Mouse (Mus musculus): ENCODE measurements around the gene Tgm4. TPM values are rescaled to one million over a fixed set of nuclear protein-coding genes. Genes with fewer than 3 reads are reported as not detected.

The Tgm4 gene
- polyA plus RNA-seq, 1 experiment from 2014 or later = 0.57 TPM

GRCm38 (mm10) chr9:123111751-123112221, 77.3 kb downstream of the Tgm4 start:
- H3K9me3 ChIP-seq = no peaks in the 10 kb centered on the region
- H3K4me3 ChIP-seq (replicated peaks) = peak overlapping the region; percentile 96
- peaks cover 19% of the 10 kb centered on the region for H3K4me1 ChIP-seq
- 39% methylated on average over 8 of the region's 8 CpGs for WGBS
- ATAC-seq (ENCODE audit: insufficient read depth, low FRiP score, low read depth) = no peak
- peak overlapping the region; percentile 85 for H3K4me2 ChIP-seq
- H3K36me3 ChIP-seq = 0 out of 2 replicates have a peak, but pooled peaks cover under 1% of the 10 kb centered on the region
- peak overlapping the region; percentile 96; the same call in 1 of the 2 replicates for H3K27ac ChIP-seq
- H3K9ac ChIP-seq = 0 out of 2 replicates have a peak overlapping the region, but pooled peaks have one; percentile 97
- H3K27me3 ChIP-seq (replicated peaks) = no peaks in the 10 kb centered on the region

- peak within 1 kb of the TSS; percentile 96 for H3K4me3 ChIP-seq (replicated peaks)
- H3K9ac ChIP-seq = peak within 1 kb of the TSS; percentile 97
- H3K36me3 ChIP-seq = 0 out of 2 replicates have a peak, but pooled peaks cover 2% of the 10 kb centered on the region
- H3K4me2 ChIP-seq = peak within 1 kb of the TSS; percentile 85
- WGBS = under 1% methylated on average over 72 of the region's 79 CpGs
- no peaks in the 10 kb centered on the region for H3K27me3 ChIP-seq (replicated peaks)
- ATAC-seq (ENCODE audit: insufficient read depth, low FRiP score, low read depth) = peak; percentile 93
- peak within 1 kb of the TSS; percentile 96 for H3K27ac ChIP-seq
- H3K9me3 ChIP-seq = no peaks in the 10 kb centered on the region
- peaks cover 19% of the 10 kb centered on the region for H3K4me1 ChIP-seq
These were observed 78.4 kb downstream of the Tgm4 start, which contains the start of the genes Zdhhc3 and Exosc7 for GRCm38 (mm10) chr9:123112805-123113521. Gene Zdhhc3, minus strand, starts transcription at chr9:123113205. Gene Exosc7, plus strand, starts transcription at chr9:123113215.

GRCm38 (mm10) chr9:123113931-123114330, 79.4 kb downstream of the Tgm4 start:
- peaks cover 19% of the 10 kb centered on the region for H3K4me1 ChIP-seq
- no peaks in the 10 kb centered on the region for H3K9me3 ChIP-seq
- no peaks in the 10 kb centered on the region for H3K27me3 ChIP-seq (replicated peaks)
- H3K36me3 ChIP-seq = peaks cover 5% of the 10 kb centered on the region
- peak overlapping the region; percentile 96 for H3K4me3 ChIP-seq (replicated peaks)
- H3K4me2 ChIP-seq = peak overlapping the region; percentile 85
- peak overlapping the region; percentile 97; the same call in 1 of the 2 replicates for H3K9ac ChIP-seq
- 45% methylated on average over 6 of the region's 6 CpGs for WGBS
- ATAC-seq (ENCODE audit: insufficient read depth, low FRiP score, low read depth) = no peak
- H3K27ac ChIP-seq = peak overlapping the region; percentile 96; the same call in 1 of the 2 replicates

GRCm38 (mm10) chr9:123115566-123115965, 81.0 kb downstream of the Tgm4 start:
- Histone ChIP-seq H3K27me3 (replicated peaks) (no peaks in the 10 kb centered on the region), H3K4me3 (replicated peaks) (no peak overlapping the region), H3K4me2 (no peak overlapping the region), H3K36me3 (peaks cover 21% of the 10 kb centered on the region), H3K9ac (no peak overlapping the region), H3K4me1 (peaks cover 16% of the 10 kb centered on the region), H3K9me3 (no peaks in the 10 kb centered on the region), H3K27ac (no peak overlapping the region)
- ATAC-seq (ENCODE audit: insufficient read depth, low FRiP score, low read depth) = no peak
- WGBS = 88% methylated on average over 1 of the region's 1 CpGs

Other genes with a start within 250 kb of the Tgm4 start
- 5.4 and 6.2 TPM in 2 replicates for gene Tcaim, start 229.2 kb upstream of the Tgm4 start, polyA plus RNA-seq (2015; fragmentation: Nextera tagmentation; extraction: Ambion mirVana)
- gene Gm35549, start 190.7 kb upstream of the Tgm4 start, polyA plus RNA-seq (2015; fragmentation: Nextera tagmentation; extraction: Ambion mirVana) = 0.28 and 0.30 TPM in 2 replicates
- 54.9 and 56.1 TPM in 2 replicates for gene Zfp445, start 168.7 kb upstream of the Tgm4 start, polyA plus RNA-seq (2015; fragmentation: Nextera tagmentation; extraction: Ambion mirVana)
- 4.0 and 4.6 TPM in 2 replicates for gene Zkscan7, start 149.0 kb upstream of the Tgm4 start, polyA plus RNA-seq (2015; fragmentation: Nextera tagmentation; extraction: Ambion mirVana)
- gene Zfp105, start 111.7 kb upstream of the Tgm4 start, polyA plus RNA-seq (2015; fragmentation: Nextera tagmentation; extraction: Ambion mirVana) = 15.0 and 15.1 TPM in 2 replicates
- gene 1110059G10Rik, start 83.7 kb upstream of the Tgm4 start, polyA plus RNA-seq (2015; fragmentation: Nextera tagmentation; extraction: Ambion mirVana) = 29.8 and 33.1 TPM in 2 replicates
- 51.7 and 53.9 TPM in 2 replicates for gene Kif15, start 83.7 kb upstream of the Tgm4 start, polyA plus RNA-seq (2015; fragmentation: Nextera tagmentation; extraction: Ambion mirVana)
- gene Tmem42, start 13.4 kb upstream of the Tgm4 start, polyA plus RNA-seq (2015; fragmentation: Nextera tagmentation; extraction: Ambion mirVana) = 20.6 and 21.2 TPM in 2 replicates
- gene Zdhhc3, start 78.5 kb downstream of the Tgm4 start, polyA plus RNA-seq (2015; fragmentation: Nextera tagmentation; extraction: Ambion mirVana) = 73.7 and 77.8 TPM in 2 replicates
- 125 and 136 TPM in 2 replicates for gene Exosc7, start 78.5 kb downstream of the Tgm4 start, polyA plus RNA-seq (2015; fragmentation: Nextera tagmentation; extraction: Ambion mirVana)
- gene Clec3b, start 116.2 kb downstream of the Tgm4 start, polyA plus RNA-seq (2015; fragmentation: Nextera tagmentation; extraction: Ambion mirVana) = 1.2 and 2.0 TPM in 2 replicates
- 13.5 and 15.3 TPM in 2 replicates for gene Cdcp1, start 181.3 kb downstream of the Tgm4 start, polyA plus RNA-seq (2015; fragmentation: Nextera tagmentation; extraction: Ambion mirVana)
- 14.9 and 17.1 TPM in 2 replicates for gene Tmem158, start 226.0 kb downstream of the Tgm4 start, polyA plus RNA-seq (2015; fragmentation: Nextera tagmentation; extraction: Ambion mirVana)